Mouse (Mus musculus) MEL (cell line): ENCODE data around the gene Pycr2.
A peak's percentile ranks its signal among the peaks of the same experiment; 100 is the strongest.

ENCODE experiments used
- CTCF ChIP-seq, 3 experiments: IDR thresholded peaks in 2 of 3; conservative IDR thresholded peaks in 1 of 3; 2 replicates each; pipeline ENCODE4 v1.5.1; 2011 to 2012; ENCODE audit warnings: low read length in 3 of 3, low read depth in 2 of 3, mild to moderate bottlenecking in 2 of 3, improper control_type of control experiment in 1 of 3, inconsistent platforms in 1 of 3, mixed read lengths in 1 of 3, moderate library complexity in 1 of 3; ENCODE audit not compliant: control insufficient read depth in 1 of 3, insufficient read depth in 1 of 3, poor library complexity in 1 of 3, severe bottlenecking in 1 of 3
- SMC3 ChIP-seq: IDR thresholded peaks from 2 replicates; pipeline ENCODE4 v1.6.1; 2011; ENCODE audit warnings: low read depth, low read length, improper control_type of control experiment

DNA sequence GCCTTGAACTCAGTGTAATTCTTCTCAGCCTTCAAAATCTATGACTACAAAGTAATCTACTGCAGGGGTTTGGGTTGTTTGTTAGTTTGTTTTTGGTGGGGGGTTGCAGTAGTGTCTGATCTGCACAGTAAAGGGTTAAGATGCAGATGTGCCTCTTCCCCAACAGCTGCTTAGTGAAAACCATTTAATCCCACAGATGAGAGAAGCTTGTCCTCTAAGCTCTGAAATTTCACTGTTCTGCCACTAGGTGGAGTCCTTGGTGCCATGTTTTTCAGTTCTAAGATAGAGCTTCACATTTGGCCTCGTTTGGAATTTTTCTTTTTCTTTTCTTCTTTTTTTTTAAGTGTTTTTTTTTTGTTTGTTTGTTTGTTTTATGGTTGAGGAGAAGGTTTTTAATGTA is 40.5 kb upstream of the Pycr2 start:
- peak; percentile 38 to 81 (median 75); a peak in 5 of 6 replicates for TF ChIP-seq CTCF (IDR thresholded peaks at IDR 0.05 in 2 of 3, conservative IDR thresholded peaks at IDR 0.05 in 1 of 3; ENCODE audit: control insufficient read depth in 1 of 3, insufficient read depth in 1 of 3, low read depth in 2 of 3, low read length in 3 of 3, poor library complexity in 1 of 3, severe bottlenecking in 1 of 3)
- TF ChIP-seq SMC3: peak; percentile 48
